Mouse (Mus musculus): ENCODE measurements around the gene Ints13. TPM values are rescaled to one million over a fixed set of nuclear protein-coding genes. Genes with fewer than 3 reads are reported as not detected.
"Not testable (repeated sequence)": the region's sequence is repeated elsewhere in the genome, so short reads cannot be mapped to it uniquely, and the experiment has no call there.

Ints13 gene
- polyA plus RNA-seq, 1 experiment = 18.4 TPM

DNA sequence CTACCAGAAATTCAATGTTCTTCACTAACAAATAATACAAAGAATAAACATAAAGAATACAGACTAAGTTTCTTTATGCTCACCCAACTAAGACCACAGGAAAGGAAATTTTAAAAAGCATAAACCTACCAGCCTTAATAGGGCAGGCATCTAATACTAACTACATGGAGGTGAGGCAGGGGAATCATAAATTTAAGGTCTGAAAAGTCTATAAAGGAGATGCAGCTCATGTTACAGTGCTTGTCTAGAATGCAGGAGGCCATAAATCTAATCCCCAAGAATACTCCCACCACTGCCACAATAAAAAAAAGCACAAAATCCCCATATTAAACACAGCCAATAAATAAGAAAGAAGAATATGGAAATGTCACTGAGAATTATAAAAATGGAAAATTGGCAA, 5.6 kb downstream of the Ints13 start:
- TF ChIP-seq SRF (IDR thresholded peaks at IDR 0.05; ENCODE audit: control insufficient read depth, insufficient read length, low read depth) (no peak), USF1 (IDR thresholded peaks at IDR 0.05; ENCODE audit: low read depth) (no peak), POLR2A (IDR thresholded peaks at IDR 0.05; ENCODE audit: insufficient read length, low read depth) (no peak), CEBPB (IDR thresholded peaks at IDR 0.05; ENCODE audit: insufficient read depth, poor library complexity, severe bottlenecking) (no peak), MAX (IDR thresholded peaks at IDR 0.05; ENCODE audit: low read depth) (no peak)

DNA sequence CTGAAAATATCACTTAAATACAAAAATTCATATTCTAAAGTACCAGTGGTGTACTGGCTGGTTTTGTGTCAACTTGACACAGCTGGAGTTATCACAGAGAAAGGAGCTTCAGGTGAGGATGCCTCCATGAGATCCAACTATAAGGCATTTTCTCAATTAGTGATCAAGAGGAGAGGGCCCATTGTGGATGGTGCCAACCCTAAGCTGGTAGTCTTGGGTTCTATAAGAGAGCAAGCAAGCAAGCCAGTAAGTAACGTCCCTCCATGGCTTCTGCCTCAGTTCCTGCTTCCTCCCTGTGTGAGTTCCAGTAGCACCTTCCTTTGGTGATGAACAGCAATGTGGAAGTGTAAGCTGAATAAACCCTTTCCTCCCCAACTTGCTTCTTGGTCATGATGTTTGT, 15.2 kb downstream of the Ints13 start:
- not testable (repeated sequence) for H3K79me2 ChIP-seq (ENCODE audit: control insufficient read depth, insufficient read depth); H3K27me3 ChIP-seq (ENCODE audit: control insufficient read depth, insufficient read depth, insufficient read length); H3K4me2 ChIP-seq (ENCODE audit: low read depth); H3ac ChIP-seq (ENCODE audit: control insufficient read depth, insufficient read length); H3K4me3 ChIP-seq
- peaks cover 54% of the 10 kb centered on the region for H3K36me3 ChIP-seq (ENCODE audit: control insufficient read depth, insufficient read depth)

More for the DNA sequence above, 5.6 kb downstream of the Ints13 start:
- Histone ChIP-seq H3K4me2 (ENCODE audit: low read depth) (no peak overlapping the region), H3K27me3 (ENCODE audit: control insufficient read depth, insufficient read depth, insufficient read length) (no peaks in the 10 kb centered on the region), H3ac (ENCODE audit: control insufficient read depth, insufficient read length) (no peak overlapping the region), H3K36me3 (ENCODE audit: control insufficient read depth, insufficient read depth) (no peaks in the 10 kb centered on the region), H3K79me2 (ENCODE audit: control insufficient read depth, insufficient read depth) (peaks cover 42% of the 10 kb centered on the region), H3K4me3 (no peak overlapping the region)

DNA sequence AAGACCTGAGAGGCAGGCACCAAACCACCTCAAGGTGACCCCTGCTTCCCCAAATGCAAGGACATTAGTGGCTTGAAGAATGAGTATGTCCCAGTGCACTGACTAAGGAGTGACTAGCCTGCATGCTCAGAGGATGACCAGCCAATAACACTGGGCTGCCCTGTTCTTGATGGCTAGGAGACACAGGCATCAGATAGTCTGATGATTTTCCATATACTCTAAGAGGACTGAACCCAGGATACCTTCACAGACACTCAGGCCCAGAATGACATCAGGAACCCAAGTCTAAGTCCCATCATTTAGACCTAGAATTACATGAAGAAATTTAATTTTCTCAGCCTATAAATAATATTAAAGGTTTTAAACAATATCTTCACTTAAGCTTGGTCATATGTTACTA, 26.3 kb downstream of the Ints13 start:
- Histone ChIP-seq H3K27me3 (ENCODE audit: control insufficient read depth, insufficient read depth, insufficient read length) (no peaks in the 10 kb centered on the region), H3ac (ENCODE audit: control insufficient read depth, insufficient read length) (no peak overlapping the region), H3K4me3 (no peak overlapping the region), H3K4me2 (ENCODE audit: low read depth) (no peak overlapping the region), H3K36me3 (ENCODE audit: control insufficient read depth, insufficient read depth) (peaks cover 68% of the 10 kb centered on the region), H3K79me2 (ENCODE audit: control insufficient read depth, insufficient read depth) (no peaks in the 10 kb centered on the region)
- no peak for TF ChIP-seq TCF12 (IDR thresholded peaks at IDR 0.05; ENCODE audit: insufficient read depth, poor library complexity, severe bottlenecking)
- TF ChIP-seq REST (IDR thresholded peaks at IDR 0.05; ENCODE audit: insufficient read depth, insufficient read length) = no peak
- no peak for TF ChIP-seq CEBPB (IDR thresholded peaks at IDR 0.05; ENCODE audit: insufficient read depth, poor library complexity, severe bottlenecking)
- TF ChIP-seq E2F4 (IDR thresholded peaks at IDR 0.05; ENCODE audit: insufficient read depth) = no peak
- no peak for TF ChIP-seq MYOG (IDR thresholded peaks at IDR 0.05; ENCODE audit: control insufficient read depth in 1 of 3, insufficient read depth in 1 of 3, insufficient read length in 2 of 3, low read depth in 2 of 3)
- no peak for TF ChIP-seq MYOD1 (IDR thresholded peaks at IDR 0.05; ENCODE audit: control insufficient read depth in 1 of 3, insufficient read length in 2 of 3, low read depth in 2 of 3)
- TF ChIP-seq POLR2A (IDR thresholded peaks at IDR 0.05; ENCODE audit: insufficient read length, low read depth) = no peak
- TF ChIP-seq SRF (IDR thresholded peaks at IDR 0.05; ENCODE audit: control insufficient read depth, insufficient read length, low read depth) = no peak
- TF ChIP-seq MAX (IDR thresholded peaks at IDR 0.05; ENCODE audit: low read depth) = no peak
- no peak for TF ChIP-seq USF1 (IDR thresholded peaks at IDR 0.05; ENCODE audit: low read depth)
- TF ChIP-seq TCF3 (IDR thresholded peaks at IDR 0.05; ENCODE audit: insufficient read length, low read depth) = no peak
- no peak for TF ChIP-seq POLR2AphosphoS2 (IDR thresholded peaks at IDR 0.05; ENCODE audit: insufficient read length, low read depth)

DNA sequence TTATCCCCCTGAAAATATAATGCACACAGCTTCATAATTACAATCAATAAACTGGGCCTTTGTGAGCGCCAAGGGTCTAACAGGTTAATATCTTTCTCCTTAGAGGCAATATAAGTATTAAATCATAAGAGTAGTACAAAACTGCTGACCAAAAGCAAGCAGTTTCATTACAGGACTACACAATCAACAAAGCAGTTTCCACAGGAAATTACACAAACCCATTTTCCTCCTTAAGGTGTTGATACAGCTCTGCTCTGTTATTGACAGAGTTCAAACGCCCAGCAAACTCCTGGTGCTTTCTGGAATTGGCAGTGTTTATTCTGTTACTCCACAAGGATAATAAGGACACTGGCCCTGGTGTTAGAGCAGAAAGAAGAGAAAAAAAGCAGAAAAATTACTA, 27.2 kb downstream of the Ints13 start:
- Histone ChIP-seq H3K27me3 (ENCODE audit: control insufficient read depth, insufficient read depth, insufficient read length) (no peaks in the 10 kb centered on the region), H3K79me2 (ENCODE audit: control insufficient read depth, insufficient read depth) (no peaks in the 10 kb centered on the region), H3K36me3 (ENCODE audit: control insufficient read depth, insufficient read depth) (peaks cover 59% of the 10 kb centered on the region), H3K4me3 (no peak overlapping the region), H3K4me2 (ENCODE audit: low read depth) (no peak overlapping the region), H3ac (ENCODE audit: control insufficient read depth, insufficient read length) (no peak overlapping the region)
- TF ChIP-seq SRF (IDR thresholded peaks at IDR 0.05; ENCODE audit: control insufficient read depth, insufficient read length, low read depth) (no peak), MYOG (IDR thresholded peaks at IDR 0.05; ENCODE audit: control insufficient read depth in 1 of 3, insufficient read depth in 1 of 3, insufficient read length in 2 of 3, low read depth in 2 of 3) (no peak), TCF12 (IDR thresholded peaks at IDR 0.05; ENCODE audit: insufficient read depth, poor library complexity, severe bottlenecking) (no peak), REST (IDR thresholded peaks at IDR 0.05; ENCODE audit: insufficient read depth, insufficient read length) (no peak), E2F4 (IDR thresholded peaks at IDR 0.05; ENCODE audit: insufficient read depth) (no peak), USF1 (IDR thresholded peaks at IDR 0.05; ENCODE audit: low read depth) (no peak), POLR2A (IDR thresholded peaks at IDR 0.05; ENCODE audit: insufficient read length, low read depth) (no peak), MAX (IDR thresholded peaks at IDR 0.05; ENCODE audit: low read depth) (no peak), POLR2AphosphoS2 (IDR thresholded peaks at IDR 0.05; ENCODE audit: insufficient read length, low read depth) (no peak), MYOD1 (IDR thresholded peaks at IDR 0.05; ENCODE audit: control insufficient read depth in 1 of 3, insufficient read length in 2 of 3, low read depth in 2 of 3) (no peak), TCF3 (IDR thresholded peaks at IDR 0.05; ENCODE audit: insufficient read length, low read depth) (no peak), CEBPB (IDR thresholded peaks at IDR 0.05; ENCODE audit: insufficient read depth, poor library complexity, severe bottlenecking) (no peak)

DNA sequence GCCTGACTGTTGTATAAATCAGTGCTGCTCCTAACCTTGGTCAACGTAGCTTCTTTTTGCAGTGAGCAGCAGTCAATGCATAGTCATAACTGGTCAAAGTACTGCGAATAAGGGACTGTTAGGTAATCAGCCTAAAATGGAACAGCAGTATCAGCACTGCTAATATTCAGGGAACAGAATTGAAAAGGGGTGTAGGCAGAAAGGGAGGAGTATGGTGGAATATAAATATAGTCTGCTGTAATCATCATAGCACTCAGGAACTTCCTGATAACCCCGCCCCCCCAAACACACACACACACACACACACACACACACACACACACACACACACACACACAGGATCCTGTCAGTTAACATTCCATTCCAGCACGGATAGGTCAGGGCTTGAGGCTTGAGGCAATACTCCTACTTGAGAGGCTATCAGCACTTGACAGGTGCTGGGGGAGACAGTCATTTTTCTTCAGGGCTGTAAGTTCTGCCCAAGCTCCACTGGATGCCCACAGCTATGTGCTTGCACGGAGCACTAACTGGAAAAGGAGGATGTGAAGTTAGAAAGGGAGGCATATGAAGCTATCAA, 32.3 kb downstream of the Ints13 start:
- no peak overlapping the region for H3ac ChIP-seq (ENCODE audit: control insufficient read depth, insufficient read length)
- no peaks in the 10 kb centered on the region for H3K27me3 ChIP-seq (ENCODE audit: control insufficient read depth, insufficient read depth, insufficient read length)
- H3K79me2 ChIP-seq (ENCODE audit: control insufficient read depth, insufficient read depth) = no peaks in the 10 kb centered on the region
- TF ChIP-seq POLR2AphosphoS2 (IDR thresholded peaks at IDR 0.05; ENCODE audit: insufficient read length, low read depth) (no peak), TCF12 (IDR thresholded peaks at IDR 0.05; ENCODE audit: insufficient read depth, poor library complexity, severe bottlenecking) (no peak), MYOD1 (IDR thresholded peaks at IDR 0.05; ENCODE audit: control insufficient read depth in 1 of 3, insufficient read length in 2 of 3, low read depth in 2 of 3) (no peak), USF1 (IDR thresholded peaks at IDR 0.05; ENCODE audit: low read depth) (no peak), POLR2A (IDR thresholded peaks at IDR 0.05; ENCODE audit: insufficient read length, low read depth) (no peak), MYOG (IDR thresholded peaks at IDR 0.05; ENCODE audit: control insufficient read depth in 1 of 3, insufficient read depth in 1 of 3, insufficient read length in 2 of 3, low read depth in 2 of 3) (no peak)
- H3K4me3 ChIP-seq = no peak overlapping the region
- peaks cover 15% of the 10 kb centered on the region for H3K36me3 ChIP-seq (ENCODE audit: control insufficient read depth, insufficient read depth)
- H3K4me2 ChIP-seq (ENCODE audit: low read depth) = no peak overlapping the region
